Mouse (Mus musculus): ENCODE data around the gene Gemin5. TPM values are rescaled to one million over a fixed set of nuclear protein-coding genes. Genes with fewer than 3 reads are reported as not detected.

The Gemin5 gene
- polyA plus RNA-seq, 2 experiments, result 14.8 to 16.8 TPM

GRCm38 (mm10) chr11:58171459-58172091 is 3.2 kb upstream of the Gemin5 start, which contains the start of gene Mrpl22:
TSS of gene Mrpl22 (plus strand) at chr11:58171661.
- Histone ChIP-seq H3K4me2 (replicated peaks; ENCODE audit: low read depth, low read length, severe bottlenecking) (peak within 1 kb of the TSS; percentile 60), H3K4me1 (ENCODE audit: control insufficient read depth, insufficient read depth, low read length) (peaks cover 8% of the 10 kb centered on the region; the same call in 1 of the 2 replicates), H3K27me3 (ENCODE audit: control insufficient read depth, insufficient read depth, low read length) (no peaks in the 10 kb centered on the region), H3K4me3 (replicated peaks; ENCODE audit: low read length) (peak within 1 kb of the TSS; percentile 73), H3K27ac (replicated peaks; ENCODE audit: low read depth, low read length) (0 out of 2 replicates have a peak within 1 kb of the TSS, but pooled peaks have one; percentile 65), H3K9ac (ENCODE audit: low read depth, low read length, severe bottlenecking) (peak within 1 kb of the TSS; percentile 71), H3K36me3 (ENCODE audit: control insufficient read depth, insufficient read depth, low read length) (peaks cover 36% of the 10 kb centered on the region), H3K9me3 (ENCODE audit: control insufficient read depth, low read length) (no peaks in the 10 kb centered on the region)
- peak; percentile 97 for DNase-seq (ENCODE audit: low spot score)
- peak; percentile 89 for ATAC-seq (ENCODE audit: low FRiP score, low read depth)
- peak; percentile 67; the same call in 1 of the 2 replicates for TF ChIP-seq POLR2A (IDR thresholded peaks at IDR 0.05; ENCODE audit: borderline replicate concordance, extremely low read depth, insufficient read depth, insufficient read length)
- WGBS, result under 1% methylated on average over 34 of the region's 34 CpGs

- Histone ChIP-seq H3K4me1 (ENCODE audit: control insufficient read depth, insufficient read depth, low read length) (peaks cover 8% of the 10 kb centered on the region; the same call in 1 of the 2 replicates), H3K27me3 (ENCODE audit: control insufficient read depth, insufficient read depth, low read length) (no peaks in the 10 kb centered on the region), H3K4me3 (replicated peaks; ENCODE audit: low read length) (no peak overlapping the region), H3K9me3 (ENCODE audit: control insufficient read depth, low read length) (no peaks in the 10 kb centered on the region), H3K27ac (replicated peaks; ENCODE audit: low read depth, low read length) (no peak overlapping the region), H3K4me2 (replicated peaks; ENCODE audit: low read depth, low read length, severe bottlenecking) (no peak overlapping the region), H3K36me3 (ENCODE audit: control insufficient read depth, insufficient read depth, low read length) (peaks cover 36% of the 10 kb centered on the region), H3K9ac (ENCODE audit: low read depth, low read length, severe bottlenecking) (no peak overlapping the region)
- WGBS, result 84% methylated on average over 4 of the region's 4 CpGs
- no peak for TF ChIP-seq POLR2A (IDR thresholded peaks at IDR 0.05; ENCODE audit: borderline replicate concordance, extremely low read depth, insufficient read depth, insufficient read length)
- DNase-seq (ENCODE audit: low spot score) (no peak), ATAC-seq (ENCODE audit: low FRiP score, low read depth) (no peak)
Measured at GRCm38 (mm10) chr11:58169666-58170065, 1.3 kb upstream of the Gemin5 start.

DNA sequence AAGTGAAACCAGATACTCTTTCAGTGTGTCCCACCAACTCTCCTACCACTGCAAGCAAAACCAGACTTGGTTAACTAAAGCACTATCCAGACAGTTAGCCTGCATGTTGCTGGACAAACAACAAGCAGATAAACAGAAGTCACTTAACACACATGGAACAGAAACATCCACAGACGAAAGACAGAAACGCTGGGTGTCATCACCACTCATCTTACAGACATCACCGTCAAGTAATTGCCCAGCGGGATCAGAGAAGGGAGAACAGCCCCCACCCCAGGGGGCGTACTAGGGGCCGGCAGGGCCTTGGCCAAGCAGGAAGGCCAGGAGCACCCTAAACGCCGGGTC is 545 bp downstream of the Gemin5 start:
- Histone ChIP-seq H3K4me1 (ENCODE audit: control insufficient read depth, insufficient read depth, low read length) (peaks cover 8% of the 10 kb centered on the region; the same call in 1 of the 2 replicates), H3K4me2 (replicated peaks; ENCODE audit: low read depth, low read length, severe bottlenecking) (peak overlapping the region; percentile 80), H3K27me3 (ENCODE audit: control insufficient read depth, insufficient read depth, low read length) (no peaks in the 10 kb centered on the region), H3K36me3 (ENCODE audit: control insufficient read depth, insufficient read depth, low read length) (peaks cover 38% of the 10 kb centered on the region), H3K4me3 (replicated peaks; ENCODE audit: low read length) (peak overlapping the region; percentile 91), H3K9me3 (ENCODE audit: control insufficient read depth, low read length) (no peaks in the 10 kb centered on the region), H3K9ac (ENCODE audit: low read depth, low read length, severe bottlenecking) (peak overlapping the region; percentile 82), H3K27ac (replicated peaks; ENCODE audit: low read depth, low read length) (0 out of 2 replicates have a peak overlapping the region, but pooled peaks have one; percentile 33)
- no peak for DNase-seq (ENCODE audit: low spot score)
- ATAC-seq (ENCODE audit: low FRiP score, low read depth), result no peak
- TF ChIP-seq POLR2A (IDR thresholded peaks at IDR 0.05; ENCODE audit: borderline replicate concordance, extremely low read depth, insufficient read depth, insufficient read length), result no peak
- under 1% methylated on average over 8 of the region's 8 CpGs for WGBS

DNA sequence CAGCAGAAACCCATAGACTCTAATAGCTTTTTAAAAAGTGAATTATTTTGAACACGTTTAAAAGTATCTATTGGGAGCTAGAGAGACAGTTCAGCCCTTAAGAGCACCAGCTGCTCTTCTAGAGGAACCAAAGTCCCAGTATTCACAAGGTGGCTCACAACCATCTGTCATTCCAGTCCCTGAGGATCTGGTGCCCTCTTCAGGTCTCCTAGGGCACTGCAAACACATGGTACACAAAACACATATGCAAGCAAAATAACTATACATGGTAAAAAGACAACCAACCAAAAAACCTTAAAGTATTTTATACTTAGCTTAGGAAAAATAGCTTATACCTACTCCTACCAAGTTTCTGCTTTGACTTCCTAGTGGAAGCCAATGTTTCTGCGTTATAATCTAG is 3.3 kb downstream of the Gemin5 start:
- H3K4me2 ChIP-seq (replicated peaks; ENCODE audit: low read depth, low read length, severe bottlenecking), result no peak overlapping the region
- DNase-seq (ENCODE audit: low spot score) (no peak), ATAC-seq (ENCODE audit: low FRiP score, low read depth) (no peak)
- no peak overlapping the region for H3K27ac ChIP-seq (replicated peaks; ENCODE audit: low read depth, low read length)
- no peaks in the 10 kb centered on the region for H3K27me3 ChIP-seq (ENCODE audit: control insufficient read depth, insufficient read depth, low read length)
- H3K36me3 ChIP-seq (ENCODE audit: control insufficient read depth, insufficient read depth, low read length), result peaks cover 61% of the 10 kb centered on the region
- WGBS, result 93% methylated on average over 2 of the region's 2 CpGs
- H3K4me1 ChIP-seq (ENCODE audit: control insufficient read depth, insufficient read depth, low read length), result peaks cover 2% of the 10 kb centered on the region; the same call in 1 of the 2 replicates
- no peak overlapping the region for H3K4me3 ChIP-seq (replicated peaks; ENCODE audit: low read length)
- no peaks in the 10 kb centered on the region for H3K9me3 ChIP-seq (ENCODE audit: control insufficient read depth, low read length)
- no peak overlapping the region for H3K9ac ChIP-seq (ENCODE audit: low read depth, low read length, severe bottlenecking)
- TF ChIP-seq POLR2A (IDR thresholded peaks at IDR 0.05; ENCODE audit: borderline replicate concordance, extremely low read depth, insufficient read depth, insufficient read length), result no peak

- no peak for ATAC-seq (ENCODE audit: low FRiP score, low read depth)
- H3K4me3 ChIP-seq (replicated peaks; ENCODE audit: low read length), result no peak overlapping the region
- no peak for TF ChIP-seq POLR2A (IDR thresholded peaks at IDR 0.05; ENCODE audit: borderline replicate concordance, extremely low read depth, insufficient read depth, insufficient read length)
- 78% methylated on average over 3 of the region's 3 CpGs for WGBS
- no peak overlapping the region for H3K9ac ChIP-seq (ENCODE audit: low read depth, low read length, severe bottlenecking)
- H3K4me1 ChIP-seq (ENCODE audit: control insufficient read depth, insufficient read depth, low read length), result no peaks in the 10 kb centered on the region
- H3K36me3 ChIP-seq (ENCODE audit: control insufficient read depth, insufficient read depth, low read length), result peaks cover 89% of the 10 kb centered on the region
- H3K4me2 ChIP-seq (replicated peaks; ENCODE audit: low read depth, low read length, severe bottlenecking), result no peak overlapping the region
- H3K27ac ChIP-seq (replicated peaks; ENCODE audit: low read depth, low read length), result no peak overlapping the region
- H3K9me3 ChIP-seq (ENCODE audit: control insufficient read depth, low read length), result no peaks in the 10 kb centered on the region
- H3K27me3 ChIP-seq (ENCODE audit: control insufficient read depth, insufficient read depth, low read length), result no peaks in the 10 kb centered on the region
- no peak for DNase-seq (ENCODE audit: low spot score)
Measured at GRCm38 (mm10) chr11:58156871-58157270, 11.5 kb downstream of the Gemin5 start.

All from limb, embryonic 14.5 days (tissue).